Mouse (Mus musculus) midbrain, postnatal 0 days (tissue): ENCODE measurements at regions not wholly inside any gene's neighbourhood (a gene's known extent, or its start where the extent isn't known, plus 50 kb on each side); places are given as distances from the start of the nearest gene placed in this dataset.

ENCODE experiments used
- ATAC-seq: fragments of 200-750 bp; cut with Nextera tagmentation; 2 replicates; pipeline ENCODE4 v1.8.0; 2017; ENCODE audit warnings: moderate number of reproducible peaks, mild to moderate bottlenecking, moderate TSS enrichment, moderate library complexity; ENCODE audit not compliant: low FRiP score
- DNase-seq: peaks from one replicate; pipeline ENCODE4 v3.0.0-alpha.2; 2015; ENCODE audit warnings: low spot score
- H3K27ac ChIP-seq: fragments of 300-500 bp; sonication (generic); 2 replicates; pipeline ENCODE4 v1.5.1; 2014; ENCODE audit warnings: low read depth, mild to moderate bottlenecking, low read length, mixed read lengths
- H3K27me3 ChIP-seq: fragments of 300-500 bp; sonication (generic); 2 replicates; pipeline ENCODE4 v1.6.1; 2014; ENCODE audit warnings: low read length, control low read depth, mixed read lengths; ENCODE audit not compliant: insufficient read depth
- H3K36me3 ChIP-seq: fragments of 300-500 bp; sonication (generic); 2 replicates; pipeline ENCODE4 v1.6.1; 2014; ENCODE audit warnings: low read length, control low read depth, mixed read lengths; ENCODE audit not compliant: insufficient read depth
- H3K4me1 ChIP-seq: fragments of 300-500 bp; sonication (generic); 2 replicates; pipeline ENCODE4 v1.6.1; 2014; ENCODE audit warnings: mild to moderate bottlenecking, control low read depth, antibody characterized with exemption, low read length, mixed read lengths; ENCODE audit not compliant: insufficient read depth
- H3K4me2 ChIP-seq: fragments of 300-500 bp; sonication (generic); 2 replicates; pipeline ENCODE4 v1.6.1; 2014; ENCODE audit warnings: low read depth, mild to moderate bottlenecking, low read length, mixed read lengths; ENCODE audit not compliant: poor library complexity, severe bottlenecking
- H3K4me3 ChIP-seq: fragments of 300-500 bp; sonication (generic); 2 replicates; pipeline ENCODE4 v1.5.1; 2014; ENCODE audit warnings: low read depth, mild to moderate bottlenecking, low read length, moderate library complexity
- H3K9ac ChIP-seq: fragments of 300-500 bp; sonication (generic); replicated peaks from 2 replicates; pipeline ENCODE4 v1.6.1; 2014; ENCODE audit warnings: mild to moderate bottlenecking, low read length, moderate library complexity, mixed read lengths; ENCODE audit not compliant: poor library complexity, severe bottlenecking
- H3K9me3 ChIP-seq: fragments of 300-500 bp; sonication (generic); 2 replicates; pipeline ENCODE4 v1.6.1; 2016; ENCODE audit warnings: low read length, control low read depth
- CTCF ChIP-seq: IDR thresholded peaks from 2 replicates; pipeline ENCODE4 v1.5.1; 2016; ENCODE audit warnings: antibody characterized with exemption, mild to moderate bottlenecking
- WGBS: fragments of 180-500 bp; shearing (Covaris S2); extraction: QIAGEN DNeasy Blood & Tissue Kit; methylation state at CpG from one replicate; pipeline ENCODE4 v1.1.7; 2014; 5-methylcytosine and 5-hydroxymethylcytosine counted together

GRCm38 (mm10) chr6:51256631-51257030 is 175.8 kb upstream of the Nfe2l3 start:
- Histone ChIP-seq H3K4me3 (no peak overlapping the region), H3K9ac (no peak overlapping the region), H3K36me3 (no peaks in the 10 kb centered on the region), H3K4me2 (no peak overlapping the region), H3K27ac (no peak overlapping the region), H3K27me3 (no peaks in the 10 kb centered on the region), H3K4me1 (no peaks in the 10 kb centered on the region), H3K9me3 (no peaks in the 10 kb centered on the region)
- 73% methylated on average over 4 of the region's 4 CpGs for WGBS
- no peak for TF ChIP-seq CTCF
- DNase-seq: peak; percentile 28
- no peak for ATAC-seq

- H3K9me3 ChIP-seq: no peaks in the 10 kb centered on the region
- no peak overlapping the region for H3K9ac ChIP-seq
- ATAC-seq (no peak), DNase-seq (no peak)
- H3K4me2 ChIP-seq: no peak overlapping the region
- no peaks in the 10 kb centered on the region for H3K36me3 ChIP-seq
- 83% methylated on average over 6 of the region's 6 CpGs for whole genome bisulfite sequencing
- TF ChIP-seq CTCF: no peak
- H3K4me1 ChIP-seq: no peaks in the 10 kb centered on the region
- no peak overlapping the region for H3K4me3 ChIP-seq
- no peaks in the 10 kb centered on the region for H3K27me3 ChIP-seq
- no peak overlapping the region for H3K27ac ChIP-seq
Observed at GRCm38 (mm10) chr6:51257524-51257923, 174.9 kb upstream of the Nfe2l3 start.

- Histone ChIP-seq H3K4me3 (no peak overlapping the region), H3K9ac (no peak overlapping the region), H3K9me3 (no peaks in the 10 kb centered on the region), H3K4me2 (no peak overlapping the region), H3K27ac (no peak overlapping the region), H3K4me1 (no peaks in the 10 kb centered on the region), H3K36me3 (no peaks in the 10 kb centered on the region), H3K27me3 (no peaks in the 10 kb centered on the region)
- DNase-seq: no peak
- TF ChIP-seq CTCF: no peak
- no peak for ATAC-seq
- 91% methylated on average over 2 of the region's 2 CpGs for WGBS
Observed at GRCm38 (mm10) chr6:51258304-51258703, 174.2 kb upstream of the Nfe2l3 start.

- DNase-seq: no peak
- no peak overlapping the region for H3K27ac ChIP-seq
- H3K4me2 ChIP-seq: no peak overlapping the region
- H3K4me1 ChIP-seq: no peaks in the 10 kb centered on the region
- no peaks in the 10 kb centered on the region for H3K36me3 ChIP-seq
- H3K9ac ChIP-seq: no peak overlapping the region
- H3K9me3 ChIP-seq: no peaks in the 10 kb centered on the region
- ATAC-seq: no peak
- no peak overlapping the region for H3K4me3 ChIP-seq
- WGBS: 86% methylated on average over 4 of the region's 4 CpGs
- TF ChIP-seq CTCF: no peak
- no peaks in the 10 kb centered on the region for H3K27me3 ChIP-seq
Observed at GRCm38 (mm10) chr6:51263595-51263994, 168.9 kb upstream of the Nfe2l3 start.

- Histone ChIP-seq H3K9ac (no peak overlapping the region), H3K9me3 (no peaks in the 10 kb centered on the region), H3K36me3 (no peaks in the 10 kb centered on the region), H3K4me1 (peaks cover 3% of the 10 kb centered on the region; the same call in 1 of the 2 replicates), H3K27me3 (peaks cover 9% of the 10 kb centered on the region), H3K27ac (no peak overlapping the region), H3K4me3 (no peak overlapping the region), H3K4me2 (no peak overlapping the region)
- ATAC-seq: no peak
- no peak for DNase-seq
- WGBS: 85% methylated on average over 3 of the region's 3 CpGs
- no peak for TF ChIP-seq CTCF
Observed at GRCm38 (mm10) chr6:51265329-51265728, 167.1 kb upstream of the Nfe2l3 start.

- no peak for TF ChIP-seq CTCF
- no peak overlapping the region for H3K9ac ChIP-seq
Observed at GRCm38 (mm10) chr6:51266721-51267120, 165.7 kb upstream of the Nfe2l3 start.

More at GRCm38 (mm10) chr6:51266721-51267120, 165.7 kb upstream of the Nfe2l3 start:
- ATAC-seq (no peak), DNase-seq (no peak)
- no peak overlapping the region for H3K27ac ChIP-seq
- H3K36me3 ChIP-seq: no peaks in the 10 kb centered on the region
- no peaks in the 10 kb centered on the region for H3K9me3 ChIP-seq
- H3K4me3 ChIP-seq: no peak overlapping the region
- no peak overlapping the region for H3K4me2 ChIP-seq
- peaks cover 3% of the 10 kb centered on the region; the same call in 1 of the 2 replicates for H3K4me1 ChIP-seq
- 84% methylated on average over 6 of the region's 6 CpGs for WGBS
- peaks cover 9% of the 10 kb centered on the region for H3K27me3 ChIP-seq
